Mouse (Mus musculus) midbrain, postnatal 0 days (tissue): ENCODE data around the gene Eif2s1. TPM values are rescaled to one million over a fixed set of nuclear protein-coding genes. Genes with fewer than 3 reads are reported as not detected.

Source experiments
- ATAC-seq: fragments of 200-750 bp; cut with Nextera tagmentation; 2 replicates; pipeline ENCODE4 v1.8.0; 2017; ENCODE audit warnings: moderate number of reproducible peaks, mild to moderate bottlenecking, moderate TSS enrichment, moderate library complexity; ENCODE audit not compliant: low FRiP score
- DNase-seq: peaks from one replicate; pipeline ENCODE4 v3.0.0-alpha.2; 2015; ENCODE audit warnings: low spot score
- H3K27ac ChIP-seq: fragments of 300-500 bp; sonication (generic); 2 replicates; pipeline ENCODE4 v1.5.1; 2014; ENCODE audit warnings: low read depth, mild to moderate bottlenecking, low read length, mixed read lengths
- H3K27me3 ChIP-seq: fragments of 300-500 bp; sonication (generic); 2 replicates; pipeline ENCODE4 v1.6.1; 2014; ENCODE audit warnings: low read length, control low read depth, mixed read lengths; ENCODE audit not compliant: insufficient read depth
- H3K36me3 ChIP-seq: fragments of 300-500 bp; sonication (generic); 2 replicates; pipeline ENCODE4 v1.6.1; 2014; ENCODE audit warnings: low read length, control low read depth, mixed read lengths; ENCODE audit not compliant: insufficient read depth
- H3K4me1 ChIP-seq: fragments of 300-500 bp; sonication (generic); 2 replicates; pipeline ENCODE4 v1.6.1; 2014; ENCODE audit warnings: mild to moderate bottlenecking, control low read depth, antibody characterized with exemption, low read length, mixed read lengths; ENCODE audit not compliant: insufficient read depth
- H3K4me2 ChIP-seq: fragments of 300-500 bp; sonication (generic); 2 replicates; pipeline ENCODE4 v1.6.1; 2014; ENCODE audit warnings: low read depth, mild to moderate bottlenecking, low read length, mixed read lengths; ENCODE audit not compliant: poor library complexity, severe bottlenecking
- H3K4me3 ChIP-seq: fragments of 300-500 bp; sonication (generic); 2 replicates; pipeline ENCODE4 v1.5.1; 2014; ENCODE audit warnings: low read depth, mild to moderate bottlenecking, low read length, moderate library complexity
- H3K9ac ChIP-seq: fragments of 300-500 bp; sonication (generic); replicated peaks from 2 replicates; pipeline ENCODE4 v1.6.1; 2014; ENCODE audit warnings: mild to moderate bottlenecking, low read length, moderate library complexity, mixed read lengths; ENCODE audit not compliant: poor library complexity, severe bottlenecking
- H3K9me3 ChIP-seq: fragments of 300-500 bp; sonication (generic); 2 replicates; pipeline ENCODE4 v1.6.1; 2016; ENCODE audit warnings: low read length, control low read depth
- CTCF ChIP-seq: IDR thresholded peaks from 2 replicates; pipeline ENCODE4 v1.5.1; 2016; ENCODE audit warnings: antibody characterized with exemption, mild to moderate bottlenecking
- WGBS: fragments of 180-500 bp; shearing (Covaris S2); extraction: QIAGEN DNeasy Blood & Tissue Kit; methylation state at CpG from one replicate; pipeline ENCODE4 v1.1.7; 2014; 5-methylcytosine and 5-hydroxymethylcytosine counted together
- polyA plus RNA-seq: library from polyadenylated mRNA; unstranded; fragments of >200 nt; fragmentation: Nextera tagmentation; extraction: Ambion mirVana; gene quantifications from 2 replicates; pipeline ENCODE4 v1.2.1, GENCODE M21; 2015
- total RNA-seq: library from RNA; depleted of rRNA; stranded (reverse); fragments of >200 nt; gene quantifications from 2 replicates; pipeline ENCODE4 v1.2.3, GENCODE M21; 2014

Eif2s1 gene
- total and polyA plus RNA-seq, 2 experiments from 2014 or later, result 35.1 to 80.5 TPM

GRCm38 (mm10) chr12:78891149-78891548 is 29.5 kb downstream of the Eif2s1 start:
- DNase-seq (no peak), ATAC-seq (no peak)
- Histone ChIP-seq H3K36me3 (peaks cover 3% of the 10 kb centered on the region), H3K27ac (no peak overlapping the region), H3K27me3 (no peaks in the 10 kb centered on the region), H3K4me3 (no peak overlapping the region), H3K4me2 (no peak overlapping the region), H3K9ac (no peak overlapping the region), H3K4me1 (no peaks in the 10 kb centered on the region), H3K9me3 (no peaks in the 10 kb centered on the region)
- 84% methylated on average over 2 of the region's 2 CpGs for WGBS
- TF ChIP-seq CTCF, result no peak

GRCm38 (mm10) chr12:78897861-78898260 is 36.2 kb downstream of the Eif2s1 start:
- no peaks in the 10 kb centered on the region for H3K4me1 ChIP-seq
- 94% methylated on average over 1 of the region's 1 CpGs for WGBS

GRCm38 (mm10) chr12:78901467-78901866 is 39.8 kb downstream of the Eif2s1 start:
- Histone ChIP-seq H3K9me3 (no peaks in the 10 kb centered on the region), H3K9ac (no peak overlapping the region), H3K4me3 (no peak overlapping the region), H3K27me3 (no peaks in the 10 kb centered on the region), H3K4me1 (no peaks in the 10 kb centered on the region), H3K4me2 (no peak overlapping the region), H3K27ac (no peak overlapping the region), H3K36me3 (no peaks in the 10 kb centered on the region)
- TF ChIP-seq CTCF, result no peak
- WGBS, result 88% methylated on average over 5 of the region's 5 CpGs
- DNase-seq (no peak), ATAC-seq (no peak)

More at GRCm38 (mm10) chr12:78897861-78898260, 36.2 kb downstream of the Eif2s1 start:
- ATAC-seq (no peak), DNase-seq (no peak)
- Histone ChIP-seq H3K27ac (no peak overlapping the region), H3K9ac (no peak overlapping the region), H3K4me3 (no peak overlapping the region), H3K27me3 (no peaks in the 10 kb centered on the region), H3K36me3 (no peaks in the 10 kb centered on the region), H3K4me2 (no peak overlapping the region), H3K9me3 (no peaks in the 10 kb centered on the region)
- TF ChIP-seq CTCF, result no peak

DNA sequence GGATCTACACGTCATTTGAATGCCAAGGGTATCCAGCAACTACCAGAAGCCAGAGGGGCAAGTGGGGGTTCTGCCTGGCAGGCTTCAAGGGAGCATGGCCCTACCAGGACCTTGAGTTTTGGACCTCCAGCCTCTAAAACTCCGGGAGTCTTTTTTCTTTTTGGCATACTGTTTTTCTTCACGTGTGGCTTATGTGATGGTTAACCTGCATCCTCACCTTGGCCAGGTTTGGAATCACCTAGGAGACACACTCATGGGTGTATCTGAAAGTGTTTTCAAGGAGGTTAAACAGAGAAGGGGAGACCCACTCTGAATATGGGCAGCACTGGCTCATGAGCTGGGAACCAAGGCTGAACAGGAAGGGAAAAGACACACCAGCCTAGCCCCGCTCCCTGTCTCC is 41.7 kb downstream of the Eif2s1 start:
- Histone ChIP-seq H3K4me1 (no peaks in the 10 kb centered on the region), H3K27me3 (no peaks in the 10 kb centered on the region), H3K4me2 (no peak overlapping the region), H3K36me3 (no peaks in the 10 kb centered on the region), H3K4me3 (no peak overlapping the region), H3K9me3 (no peaks in the 10 kb centered on the region), H3K27ac (no peak overlapping the region), H3K9ac (no peak overlapping the region)
- 77% methylated on average over 4 of the region's 4 CpGs for WGBS
- ATAC-seq (no peak), DNase-seq (no peak)
- TF ChIP-seq CTCF, result no peak

- no peaks in the 10 kb centered on the region for H3K4me1 ChIP-seq
- no peaks in the 10 kb centered on the region for H3K27me3 ChIP-seq
- 73% methylated on average over 7 of the region's 7 CpGs for WGBS
- no peaks in the 10 kb centered on the region for H3K36me3 ChIP-seq
- no peaks in the 10 kb centered on the region for H3K9me3 ChIP-seq
- DNase-seq, result no peak
- no peak overlapping the region for H3K27ac ChIP-seq
- H3K4me3 ChIP-seq, result no peak overlapping the region
- no peak overlapping the region for H3K9ac ChIP-seq
- no peak overlapping the region for H3K4me2 ChIP-seq
- ATAC-seq, result no peak
- no peak for TF ChIP-seq CTCF
Measured at GRCm38 (mm10) chr12:78904499-78904898, 42.9 kb downstream of the Eif2s1 start.

DNA sequence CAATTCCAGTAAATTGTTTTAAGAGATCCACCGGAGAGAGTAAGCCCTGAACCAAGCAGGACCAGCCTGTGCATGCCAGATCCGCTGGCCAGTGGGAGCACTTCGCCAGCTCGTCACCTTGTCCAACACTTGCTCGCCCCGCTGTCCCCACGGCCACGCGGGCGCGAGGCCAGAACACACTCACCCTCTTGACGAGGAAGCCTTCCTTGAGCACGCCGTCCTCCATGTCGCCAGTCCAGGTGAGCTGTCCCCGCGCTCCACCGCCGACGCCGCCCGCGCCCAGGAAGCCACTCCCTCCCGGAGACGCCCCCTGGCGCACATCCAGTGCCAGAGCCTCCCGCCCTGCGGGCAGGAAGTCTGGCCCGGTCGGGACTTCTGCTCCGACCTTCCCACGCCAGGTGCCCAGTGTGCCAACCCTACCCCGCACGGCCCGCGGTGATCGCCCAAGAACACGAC is 45.1 kb downstream of the Eif2s1 start, which contains the start of gene Plek2:
Plek2 (minus strand) TSS at position 258 of the 456 bp plus-strand sequence.
- 1% methylated on average over 32 of the region's 38 CpGs for WGBS
- H3K27ac ChIP-seq, result no peak within 1 kb of the TSS
- peak; percentile 58 for TF ChIP-seq CTCF

More for the DNA sequence above, 45.1 kb downstream of the Eif2s1 start, which contains the start of gene Plek2:
- Histone ChIP-seq H3K36me3 (no peaks in the 10 kb centered on the region), H3K4me2 (peak within 1 kb of the TSS; percentile 83), H3K27me3 (peaks cover 17% of the 10 kb centered on the region; the same call in 1 of the 2 replicates), H3K4me1 (0 out of 2 replicates have a peak, but pooled peaks cover 3% of the 10 kb centered on the region), H3K9ac (peak within 1 kb of the TSS; percentile 34; the same call in 1 of the 2 replicates), H3K4me3 (peak within 1 kb of the TSS; percentile 40), H3K9me3 (no peaks in the 10 kb centered on the region)
- ATAC-seq (peak; percentile 47; the same call in 1 of the 2 replicates), DNase-seq (peak; percentile 14)
